Mouse (Mus musculus): ENCODE results near the gene Dgki.

GRCm38 (mm10) chr6:37063266-37063665 is 236.7 kb downstream of the Dgki start:
- TF ChIP-seq GATA1 (IDR thresholded peaks at IDR 0.05; ENCODE audit: low read length): no peak
- TF ChIP-seq TAL1 (IDR thresholded peaks at IDR 0.05; ENCODE audit: low read length): no peak
